Mouse (Mus musculus) midbrain, embryonic 16.5 days (tissue): ENCODE results near the gene Raf1. TPM values are rescaled to one million over a fixed set of nuclear protein-coding genes. Genes with fewer than 3 reads are reported as not detected.

Source experiments
- ATAC-seq: fragments of 200-750 bp; cut with Nextera tagmentation; 2 replicates; pipeline ENCODE4 v1.8.0; 2017; ENCODE audit warnings: moderate TSS enrichment
- H3K27ac ChIP-seq: fragments of 300-500 bp; sonication (generic); 2 replicates; pipeline ENCODE4 v1.5.1; 2014; ENCODE audit warnings: mild to moderate bottlenecking, low read length, mixed read lengths
- H3K27me3 ChIP-seq: fragments of 300-500 bp; sonication (generic); 2 replicates; pipeline ENCODE4 v1.6.1; 2014; ENCODE audit warnings: low read depth, low read length, mixed read lengths; ENCODE audit not compliant: control insufficient read depth, insufficient read depth
- H3K36me3 ChIP-seq: fragments of 300-500 bp; sonication (generic); 2 replicates; pipeline ENCODE4 v1.6.1; 2014; ENCODE audit warnings: mild to moderate bottlenecking, low read length, moderate library complexity, mixed read lengths; ENCODE audit not compliant: control insufficient read depth, insufficient read depth
- H3K4me1 ChIP-seq: fragments of 300-500 bp; sonication (generic); 2 replicates; pipeline ENCODE4 v1.6.1; 2014; ENCODE audit warnings: mild to moderate bottlenecking, low read length, mixed read lengths; ENCODE audit not compliant: control insufficient read depth, insufficient read depth
- H3K4me2 ChIP-seq: fragments of 300-500 bp; sonication (generic); 2 replicates; pipeline ENCODE4 v1.6.1; 2014; ENCODE audit warnings: mild to moderate bottlenecking, low read length, mixed read lengths
- H3K4me3 ChIP-seq: fragments of 300-500 bp; sonication (generic); 2 replicates; pipeline ENCODE4 v1.5.1; 2014; ENCODE audit warnings: low read depth, mild to moderate bottlenecking, low read length, moderate library complexity, mixed read lengths
- H3K9ac ChIP-seq: fragments of 300-500 bp; sonication (generic); 2 replicates; pipeline ENCODE4 v1.6.1; 2014; ENCODE audit warnings: low read depth, low read length, mixed read lengths
- H3K9me3 ChIP-seq: fragments of 300-500 bp; sonication (generic); replicated peaks from 2 replicates; pipeline ENCODE4 v1.6.1; 2014; ENCODE audit warnings: mild to moderate bottlenecking, low read length, mixed read lengths; ENCODE audit not compliant: control insufficient read depth, poor library complexity, severe bottlenecking
- WGBS: fragments of 180-500 bp; shearing (Covaris S2); extraction: QIAGEN DNeasy Blood & Tissue Kit; methylation state at CpG from one replicate; pipeline ENCODE4 v1.1.7; 2014; 5-methylcytosine and 5-hydroxymethylcytosine counted together
- polyA plus RNA-seq: library from polyadenylated mRNA; unstranded; fragments of >200 nt; fragmentation: Nextera tagmentation; extraction: Ambion mirVana; gene quantifications from 2 replicates; pipeline ENCODE4 v1.2.1, GENCODE M21; 2015

Raf1 gene
- polyA plus RNA-seq, 1 experiment from 2014 or later, result 127 TPM

GRCm38 (mm10) chr6:115574171-115574570, 102.3 kb downstream of the Raf1 start:
- WGBS, result 93% methylated on average over 7 of the region's 7 CpGs
- ATAC-seq, result no peak
- no peak overlapping the region for H3K4me3 ChIP-seq
- no peaks in the 10 kb centered on the region for H3K4me1 ChIP-seq
- no peaks in the 10 kb centered on the region for H3K9me3 ChIP-seq
- H3K27ac ChIP-seq, result no peak overlapping the region
- peaks cover 41% of the 10 kb centered on the region for H3K36me3 ChIP-seq
- no peaks in the 10 kb centered on the region for H3K27me3 ChIP-seq
- H3K4me2 ChIP-seq, result no peak overlapping the region
- H3K9ac ChIP-seq, result no peak overlapping the region

Other genes starting within 250 kb of the Raf1 start
- 34.2 and 36.5 TPM in 2 replicates for gene Tsen2, start 132.0 kb downstream of the Raf1 start, polyA plus RNA-seq
- 0.46 and 0.48 TPM in 2 replicates for gene Mkrn2os, start 84.1 kb downstream of the Raf1 start, polyA plus RNA-seq
- 31.9 and 35.9 TPM in 2 replicates for gene Mkrn2, start 74.7 kb downstream of the Raf1 start, polyA plus RNA-seq
- gene Tmem40, start 85.8 kb upstream of the Raf1 start, polyA plus RNA-seq, result 0.85 and 1.3 TPM in 2 replicates
- gene Cand2, start 97.9 kb upstream of the Raf1 start, polyA plus RNA-seq, result 9.8 and 10.3 TPM in 2 replicates
- gene Rpl32, start 132.1 kb upstream of the Raf1 start, polyA plus RNA-seq, result 855 and 922 TPM in 2 replicates
- gene Efcab12, start 161.8 kb upstream of the Raf1 start, polyA plus RNA-seq, result 3.1 and 3.2 TPM in 2 replicates
- gene Mbd4, start 176.7 kb upstream of the Raf1 start, polyA plus RNA-seq, result 8.9 and 10.1 TPM in 2 replicates
- gene Ift122, start 176.8 kb upstream of the Raf1 start, polyA plus RNA-seq, result 35.2 and 36.8 TPM in 2 replicates